Mouse (Mus musculus): Measurements from ENCODE around the gene Txnrd1. TPM values are rescaled to one million over a fixed set of nuclear protein-coding genes. Genes with fewer than 3 reads are reported as not detected.
A peak's percentile ranks its signal among the peaks of the same experiment; 100 is the strongest.

The Txnrd1 gene
- total RNA-seq, 2 experiments from 2014 or later, result 53.1 to 54.0 TPM

DNA sequence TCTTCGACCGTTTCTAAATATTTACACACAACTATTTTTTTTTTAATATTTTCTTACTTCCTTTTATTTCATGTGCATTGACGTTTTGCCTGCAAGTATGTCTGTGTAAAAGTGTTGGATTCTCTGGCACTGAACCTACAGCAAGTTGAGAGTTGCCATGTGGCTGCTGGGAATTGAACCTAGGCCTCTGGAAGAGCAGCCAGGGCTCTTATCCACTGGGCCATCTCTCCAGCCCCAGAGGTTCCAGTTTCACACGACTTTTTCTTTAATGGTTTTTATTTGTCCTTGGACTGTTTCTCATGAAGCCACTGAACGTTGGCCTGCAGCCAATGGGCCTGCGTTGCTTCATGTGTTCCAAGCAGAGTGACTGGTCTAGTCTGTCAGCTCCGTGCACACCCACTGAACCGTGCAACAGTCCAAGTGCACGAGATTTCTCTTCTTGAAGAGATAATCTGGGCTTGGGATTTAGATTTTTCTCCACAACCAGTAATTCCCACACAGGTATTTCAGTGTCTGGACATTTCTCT lies 55.8 kb downstream of the Txnrd1 start:
- no peak for TF ChIP-seq CTCF (conservative IDR thresholded peaks at IDR 0.05)
- DNase-seq (ENCODE audit: low spot score in 2 of 2), result no peak

DNA sequence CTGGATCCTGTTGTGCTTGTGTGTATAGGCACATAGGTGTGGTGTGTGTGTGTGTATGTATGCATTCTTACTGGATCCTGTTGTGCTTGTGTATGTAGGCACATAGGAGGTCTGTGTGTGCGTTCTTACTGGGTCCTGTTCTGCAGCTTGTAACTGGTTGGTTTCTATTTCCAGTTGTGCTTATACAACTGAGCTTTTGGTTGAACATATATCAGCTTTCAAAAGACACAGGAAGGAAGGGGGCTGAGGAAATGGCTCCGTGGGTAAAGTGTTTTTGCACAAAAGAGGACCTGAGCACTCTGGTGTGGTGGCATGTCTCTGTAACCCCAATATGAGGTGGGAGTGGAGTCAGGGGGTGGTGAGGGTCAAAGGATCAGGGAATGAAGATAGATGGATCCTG lies 57.2 kb downstream of the Txnrd1 start:
- Histone ChIP-seq H3K27ac (no peak overlapping the region), H3K4me3 (no peak overlapping the region)
- DNase-seq (ENCODE audit: low spot score in 2 of 2), result no peak
- TF ChIP-seq CTCF (conservative IDR thresholded peaks at IDR 0.05), result no peak

More for the DNA sequence above, 55.8 kb downstream of the Txnrd1 start:
- no peak overlapping the region for H3K4me3 ChIP-seq
- no peak overlapping the region for H3K27ac ChIP-seq

DNA sequence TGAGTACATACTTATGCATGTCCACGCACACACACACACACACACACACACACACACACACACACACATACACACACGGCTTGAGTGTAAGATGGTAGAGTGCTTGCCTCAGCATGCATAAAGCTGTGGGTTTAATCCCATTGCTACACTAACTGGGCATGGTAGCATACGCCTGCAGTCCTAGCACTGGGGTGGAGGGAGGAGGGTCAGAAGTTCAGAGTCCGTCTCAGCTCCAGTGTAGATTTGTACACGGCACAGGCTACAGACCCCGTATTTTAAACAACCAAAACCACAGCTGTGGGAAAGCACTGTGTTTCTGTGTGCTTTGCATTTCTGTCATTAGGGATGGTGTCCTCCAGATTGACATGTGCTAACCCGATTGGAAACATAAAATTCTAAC lies 57.7 kb downstream of the Txnrd1 start:
- Histone ChIP-seq H3K27ac (no peak overlapping the region), H3K4me3 (no peak overlapping the region)
- TF ChIP-seq CTCF (conservative IDR thresholded peaks at IDR 0.05), result no peak
- no peak for DNase-seq (ENCODE audit: low spot score in 2 of 2)

GRCm38 (mm10) chr10:82892442-82893055 lies 58.8 kb downstream of the Txnrd1 start:
- Histone ChIP-seq H3K27ac (no peak overlapping the region), H3K4me3 (no peak overlapping the region)
- no peak for DNase-seq (ENCODE audit: low spot score in 2 of 2)
- TF ChIP-seq CTCF (conservative IDR thresholded peaks at IDR 0.05), result no peak

- no peak for TF ChIP-seq CTCF (conservative IDR thresholded peaks at IDR 0.05)
- peak overlapping the region; percentile 71 for H3K27ac ChIP-seq
- DNase-seq (ENCODE audit: low spot score in 2 of 2), result peak; percentile 57 to 71
- no peak overlapping the region for H3K4me3 ChIP-seq
These were observed 60.3 kb downstream of the Txnrd1 start for GRCm38 (mm10) chr10:82893872-82894650.

DNA sequence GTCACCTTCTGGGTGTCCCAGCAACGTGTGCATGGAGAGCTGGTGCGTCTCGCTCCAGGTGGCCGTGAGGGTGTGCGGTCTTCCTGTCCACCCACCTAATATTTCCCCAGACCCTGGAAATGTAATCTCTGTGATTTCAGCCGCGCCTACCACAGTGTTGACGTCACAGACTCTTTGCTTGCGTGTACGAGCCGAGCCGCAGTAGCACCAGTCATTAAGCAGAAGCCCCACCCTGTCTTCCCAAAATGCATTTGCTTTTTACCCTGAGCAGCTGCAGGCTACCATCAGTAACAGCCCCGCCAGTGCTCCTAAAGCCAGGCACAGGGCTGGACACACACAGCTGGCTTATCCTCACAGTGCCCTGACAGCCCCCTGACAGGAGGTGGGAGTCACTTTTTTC lies 64.2 kb downstream of the Txnrd1 start:
- TF ChIP-seq CTCF (conservative IDR thresholded peaks at IDR 0.05), result no peak
- DNase-seq (ENCODE audit: low spot score in 2 of 2), result no peak
- no peak overlapping the region for H3K27ac ChIP-seq
- H3K4me3 ChIP-seq, result no peak overlapping the region

DNA sequence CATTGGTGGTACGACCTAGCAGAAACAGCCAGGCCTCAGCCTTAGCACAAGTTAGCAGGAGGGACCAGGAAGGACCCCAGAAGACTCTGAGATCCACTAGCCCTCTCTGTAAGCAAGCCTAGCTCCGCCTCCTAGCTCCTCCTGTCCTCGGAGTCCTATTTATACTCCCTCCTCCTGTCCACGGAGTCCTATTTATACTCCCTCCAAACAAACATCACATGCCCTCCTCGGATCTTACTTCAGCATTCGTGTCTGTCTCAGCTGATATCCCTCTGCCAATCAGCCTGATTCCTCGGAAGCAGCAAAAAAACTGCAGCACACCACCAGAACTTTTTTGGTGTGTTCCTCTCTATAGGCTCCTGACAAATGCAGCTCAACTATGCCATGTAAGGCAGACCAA lies 65.1 kb downstream of the Txnrd1 start:
- DNase-seq (ENCODE audit: low spot score in 2 of 2), result no peak
- H3K27ac ChIP-seq, result no peak overlapping the region
- no peak for TF ChIP-seq CTCF (conservative IDR thresholded peaks at IDR 0.05)
- H3K4me3 ChIP-seq, result no peak overlapping the region

GRCm38 (mm10) chr10:82899810-82900421 lies 66.2 kb downstream of the Txnrd1 start:
- no peak for DNase-seq (ENCODE audit: low spot score in 2 of 2)
- no peak for TF ChIP-seq CTCF (conservative IDR thresholded peaks at IDR 0.05)
- Histone ChIP-seq H3K4me3 (no peak overlapping the region), H3K27ac (no peak overlapping the region)

GRCm38 (mm10) chr10:82900546-82900945 lies 66.8 kb downstream of the Txnrd1 start:
- Histone ChIP-seq H3K4me3 (no peak overlapping the region), H3K27ac (no peak overlapping the region)
- no peak for TF ChIP-seq CTCF (conservative IDR thresholded peaks at IDR 0.05)
- DNase-seq (ENCODE audit: low spot score in 2 of 2), result peak in 1 of 2 experiments; percentile 35

GRCm38 (mm10) chr10:82901436-82901835 lies 67.7 kb downstream of the Txnrd1 start:
- TF ChIP-seq CTCF (conservative IDR thresholded peaks at IDR 0.05), result peak; percentile 99
- H3K4me3 ChIP-seq, result no peak overlapping the region
- H3K27ac ChIP-seq, result no peak overlapping the region
- peak; percentile 83 to 91 for DNase-seq (ENCODE audit: low spot score in 2 of 2)

DNA sequence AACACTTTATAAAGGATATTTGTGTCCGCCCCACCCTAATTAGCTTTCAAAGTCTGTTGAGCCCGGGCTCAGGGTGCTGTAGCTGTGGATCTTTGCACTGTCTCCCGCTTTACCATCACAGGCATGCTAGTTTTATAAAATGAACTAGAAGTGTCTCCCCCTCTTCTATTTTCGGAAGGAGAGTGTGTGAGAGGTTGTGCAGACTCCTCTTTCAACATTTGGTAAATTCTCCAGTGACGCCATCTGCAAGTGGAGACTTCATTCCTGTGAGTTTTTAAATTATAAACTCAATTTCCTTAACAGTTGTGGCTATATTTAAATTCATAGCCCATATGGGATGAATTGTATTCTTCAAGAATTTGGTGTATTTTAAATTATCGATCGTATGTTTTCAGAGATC lies 74.8 kb downstream of the Txnrd1 start:
- DNase-seq (ENCODE audit: low spot score in 2 of 2), result peak in 1 of 2 experiments; percentile 37
- Histone ChIP-seq H3K27ac (no peak overlapping the region), H3K4me3 (no peak overlapping the region)
- TF ChIP-seq CTCF (conservative IDR thresholded peaks at IDR 0.05), result no peak

DNA sequence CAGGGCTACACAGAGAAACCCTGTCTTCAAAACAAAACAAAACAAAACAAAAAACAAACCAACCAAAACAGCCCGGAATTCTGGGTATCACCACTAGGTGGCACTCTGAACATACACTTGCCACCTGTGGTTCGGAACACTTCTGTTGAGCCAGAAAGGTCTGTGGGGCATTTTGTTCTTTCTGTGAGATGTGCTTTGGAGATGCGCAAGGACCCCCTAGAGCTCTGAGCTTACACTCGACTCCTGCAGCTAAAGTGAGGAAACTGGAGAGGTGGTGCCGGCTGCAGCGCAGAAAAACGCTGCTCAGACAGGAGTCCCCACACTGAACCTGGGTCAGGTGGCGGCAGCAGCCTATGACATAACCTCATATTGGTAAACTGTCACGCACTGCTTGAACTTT lies 75.6 kb downstream of the Txnrd1 start:
- DNase-seq (ENCODE audit: low spot score in 2 of 2), result peak; percentile 47 to 79
- peak; percentile 89 for TF ChIP-seq CTCF (conservative IDR thresholded peaks at IDR 0.05)
- H3K4me3 ChIP-seq, result no peak overlapping the region
- no peak overlapping the region for H3K27ac ChIP-seq

- Histone ChIP-seq H3K4me3 (no peak overlapping the region), H3K27ac (no peak overlapping the region)
- TF ChIP-seq CTCF (conservative IDR thresholded peaks at IDR 0.05), result peak; percentile 74
- DNase-seq (ENCODE audit: low spot score in 2 of 2), result no peak
These were observed 76.4 kb downstream of the Txnrd1 start for GRCm38 (mm10) chr10:82910198-82910597.

Measured in layer of hippocampus, adult 2 months (tissue).